Mouse (Mus musculus) lung, embryonic 15.5 days (tissue): ENCODE results near the gene Stxbp2. TPM values are rescaled to one million over a fixed set of nuclear protein-coding genes. Genes with fewer than 3 reads are reported as not detected.

Experiments
- ATAC-seq: fragments of 200-750 bp; cut with Nextera tagmentation; 2 replicates; pipeline ENCODE4 v1.8.0; 2017; ENCODE audit warnings: moderate number of reproducible peaks, borderline replicate concordance; ENCODE audit not compliant: low FRiP score, low TSS enrichment; ENCODE audit errors: extremely low read depth
- H3K27ac ChIP-seq: fragments of 300-500 bp; sonication (generic); 2 replicates; pipeline ENCODE4 v1.5.1; 2015; ENCODE audit warnings: moderate library complexity, mild to moderate bottlenecking, inconsistent platforms
- H3K27me3 ChIP-seq: fragments of 300-500 bp; sonication (generic); 2 replicates; pipeline ENCODE4 v1.6.1; 2015; ENCODE audit warnings: inconsistent platforms
- H3K36me3 ChIP-seq: fragments of 300-500 bp; sonication (generic); 2 replicates; pipeline ENCODE4 v1.6.1; 2015; ENCODE audit warnings: inconsistent platforms
- H3K4me1 ChIP-seq: fragments of 300-500 bp; sonication (generic); 2 replicates; pipeline ENCODE4 v1.6.1; 2015; ENCODE audit warnings: inconsistent platforms
- H3K4me2 ChIP-seq: fragments of 300-500 bp; sonication (generic); 2 replicates; pipeline ENCODE4 v1.6.1; 2015; ENCODE audit warnings: inconsistent platforms, mild to moderate bottlenecking, moderate library complexity
- H3K4me3 ChIP-seq: fragments of 300-500 bp; sonication (generic); 2 replicates; pipeline ENCODE4 v1.5.1; 2015; ENCODE audit warnings: mild to moderate bottlenecking, inconsistent platforms
- H3K9ac ChIP-seq: fragments of 300-500 bp; sonication (generic); 2 replicates; pipeline ENCODE4 v1.6.1; 2015; ENCODE audit warnings: inconsistent platforms
- H3K9me3 ChIP-seq: fragments of 300-500 bp; sonication (generic); 2 replicates; pipeline ENCODE4 v1.6.1; 2016; ENCODE audit warnings: inconsistent platforms
- WGBS: fragments of 180-500 bp; shearing (Covaris S2); methylation state at CpG from one replicate; pipeline ENCODE4 v1.1.7; 2015; 5-methylcytosine and 5-hydroxymethylcytosine counted together
- polyA plus RNA-seq: library from polyadenylated mRNA; unstranded; fragments of >200 nt; fragmentation: Nextera tagmentation; extraction: Ambion mirVana; gene quantifications from 2 replicates; pipeline ENCODE4 v1.2.1, GENCODE M21; 2015

Stxbp2 gene
- polyA plus RNA-seq, 1 experiment from 2014 or later = 84.6 TPM

GRCm38 (mm10) chr8:3687537-3687936 lies 56.8 kb downstream of the Stxbp2 start:
- no peak overlapping the region for H3K27ac ChIP-seq
- H3K9me3 ChIP-seq = no peaks in the 10 kb centered on the region
- H3K36me3 ChIP-seq = no peaks in the 10 kb centered on the region; the same call in 1 of the 2 replicates
- no peak overlapping the region for H3K4me2 ChIP-seq
- H3K9ac ChIP-seq = no peak overlapping the region
- no peaks in the 10 kb centered on the region for H3K4me1 ChIP-seq
- H3K27me3 ChIP-seq = no peaks in the 10 kb centered on the region
- 73% methylated on average over 6 of the region's 6 CpGs for WGBS
- no peak for ATAC-seq
- H3K4me3 ChIP-seq = no peak overlapping the region

GRCm38 (mm10) chr8:3690774-3691173 lies 60.0 kb downstream of the Stxbp2 start:
- Histone ChIP-seq H3K27me3 (no peaks in the 10 kb centered on the region), H3K9ac (no peak overlapping the region), H3K27ac (no peak overlapping the region), H3K4me2 (no peak overlapping the region), H3K9me3 (no peaks in the 10 kb centered on the region), H3K36me3 (no peaks in the 10 kb centered on the region), H3K4me3 (no peak overlapping the region), H3K4me1 (no peaks in the 10 kb centered on the region)
- WGBS = 58% methylated on average over 3 of the region's 3 CpGs
- ATAC-seq = no peak; the same call in 1 of the 2 replicates

Other genes with a start within 250 kb of the Stxbp2 start
- 6.7 and 7.8 TPM in 2 replicates for gene Arhgef18, start 237.9 kb upstream of the Stxbp2 start, polyA plus RNA-seq
- 9.2 and 11.4 TPM in 2 replicates for gene Pex11g, start 163.3 kb upstream of the Stxbp2 start, polyA plus RNA-seq
- not detected in 2 replicates for gene Tex45, start 160.1 kb upstream of the Stxbp2 start, polyA plus RNA-seq
- 44.6 and 45.2 TPM in 2 replicates for gene Zfp358, start 137.8 kb upstream of the Stxbp2 start, polyA plus RNA-seq
- gene Mcoln1, start 130.5 kb upstream of the Stxbp2 start, polyA plus RNA-seq = 45.7 and 50.7 TPM in 2 replicates
- 21.7 and 29.9 TPM in 2 replicates for gene Pnpla6, start 115.6 kb upstream of the Stxbp2 start, polyA plus RNA-seq
- 0.77 and 1.1 TPM in 2 replicates for gene C330021F23Rik, start 63.0 kb upstream of the Stxbp2 start, polyA plus RNA-seq
- 5.8 and 6.9 TPM in 2 replicates for gene Camsap3, start 43.7 kb upstream of the Stxbp2 start, polyA plus RNA-seq
- gene Xab2, start 9.6 kb upstream of the Stxbp2 start, polyA plus RNA-seq = 58.0 and 61.8 TPM in 2 replicates
- gene Pet100, start 9.4 kb upstream of the Stxbp2 start, polyA plus RNA-seq = 83.5 and 91.0 TPM in 2 replicates
- 0.12 TPM in 1 of 2 replicates, not detected in the other for gene Pcp2, start 5.4 kb upstream of the Stxbp2 start, polyA plus RNA-seq
- gene Retn, start 24.8 kb downstream of the Stxbp2 start, polyA plus RNA-seq = not detected in 2 replicates
- gene Mcemp1, start 34.8 kb downstream of the Stxbp2 start, polyA plus RNA-seq = 1.8 and 2.0 TPM in 2 replicates
- 6.8 and 8.2 TPM in 2 replicates for gene Fcor, start 41.4 kb downstream of the Stxbp2 start, polyA plus RNA-seq
- gene Trappc5, start 45.3 kb downstream of the Stxbp2 start, polyA plus RNA-seq = 38.4 and 39.4 TPM in 2 replicates
- gene Fcer2a, start 63.2 kb downstream of the Stxbp2 start, polyA plus RNA-seq = 0.23 TPM in 1 of 2 replicates, not detected in the other
- 0.40 and 0.47 TPM in 2 replicates for gene Clec4g, start 89.7 kb downstream of the Stxbp2 start, polyA plus RNA-seq
- gene Cd209a, start 118.0 kb downstream of the Stxbp2 start, polyA plus RNA-seq = 0.26 and 0.34 TPM in 2 replicates
- gene Cd209e, start 223.4 kb downstream of the Stxbp2 start, polyA plus RNA-seq = not detected in 2 replicates
- not detected in 2 replicates for gene Cd209d, start 247.6 kb downstream of the Stxbp2 start, polyA plus RNA-seq